Mouse (Mus musculus) layer of hippocampus, postnatal 36 days (tissue): ENCODE results near the gene Fkbp14. TPM values are rescaled to one million over a fixed set of nuclear protein-coding genes. Genes with fewer than 3 reads are reported as not detected.

ENCODE experiments used
- DNase-seq, 2 experiments: peaks; one replicate each; pipeline ENCODE4 v3.0.0; 2022
- total RNA-seq, 2 experiments: library from RNA; stranded (reverse); gene quantifications; 2 replicates each; pipeline ENCODE4 v1.2.3; 2021

Gene Fkbp14
- total RNA-seq, 2 experiments from 2014 or later, result 14.5 to 14.8 TPM

DNA sequence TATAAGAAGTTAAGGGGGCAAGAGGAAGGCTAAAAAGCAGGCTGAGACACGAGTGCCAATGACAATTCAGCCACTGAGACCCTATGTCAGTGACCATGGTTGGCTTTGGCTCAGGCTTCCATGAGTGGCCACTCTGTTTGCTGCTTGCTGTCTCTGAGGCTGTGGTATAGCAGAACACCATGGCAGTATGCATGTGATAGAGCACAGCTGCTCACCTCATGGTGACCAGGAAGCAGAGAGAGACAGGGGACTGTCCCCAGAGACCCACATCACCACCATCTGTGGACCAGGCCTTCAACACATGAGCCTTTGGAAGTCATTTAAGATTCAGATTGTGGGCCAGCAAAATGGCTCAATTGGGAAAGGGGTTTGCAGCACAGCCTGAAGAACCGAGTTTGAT is 53.5 kb downstream of the Fkbp14 start:
- DNase-seq, result no peak

DNA sequence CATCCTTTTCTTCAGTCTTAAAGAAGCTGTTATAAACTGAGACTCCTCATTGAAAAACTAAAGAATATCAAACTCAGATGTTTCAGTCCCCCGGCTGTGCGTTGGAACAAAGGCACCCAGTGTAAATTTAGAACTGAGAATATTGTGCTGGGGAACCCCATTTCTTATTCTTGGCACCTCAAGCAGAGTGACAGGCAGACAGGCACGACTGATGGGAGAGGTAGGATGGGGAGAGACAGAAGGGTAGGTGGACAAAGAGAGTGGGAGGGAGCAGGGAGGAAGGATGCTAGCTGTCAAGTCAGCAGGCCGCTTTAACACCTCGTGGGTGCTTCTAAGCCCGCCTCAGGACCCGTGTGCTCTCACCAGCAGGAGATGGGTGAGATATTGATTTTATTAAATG is 54.3 kb downstream of the Fkbp14 start:
- no peak for DNase-seq

GRCm38 (mm10) chr6:54540252-54540887 is 56.7 kb downstream of the Fkbp14 start:
- DNase-seq, result no peak

DNA sequence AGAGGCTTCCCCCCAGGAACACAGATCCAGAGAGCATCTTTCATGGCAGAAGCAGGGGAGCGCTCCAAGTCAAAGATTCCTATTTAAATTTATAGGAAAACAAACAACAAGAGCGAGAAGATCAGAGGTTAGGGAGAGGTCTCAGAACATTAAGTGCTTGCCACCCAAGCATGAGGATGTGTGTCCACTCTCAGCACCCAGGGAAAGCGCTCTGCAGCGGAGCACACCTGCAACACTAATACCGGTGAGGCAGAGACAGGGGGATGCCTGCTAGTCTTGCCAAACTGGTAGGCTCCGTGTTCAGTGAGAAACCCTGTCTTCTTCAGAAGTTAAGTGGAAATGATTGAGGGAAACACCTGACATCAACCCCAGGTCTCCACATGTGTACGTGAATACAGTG is 57.7 kb downstream of the Fkbp14 start:
- no peak for DNase-seq

- DNase-seq, result peak in 1 of 2 experiments; percentile 26
Measured at GRCm38 (mm10) chr6:54538773-54539173, 58.3 kb downstream of the Fkbp14 start.

DNA sequence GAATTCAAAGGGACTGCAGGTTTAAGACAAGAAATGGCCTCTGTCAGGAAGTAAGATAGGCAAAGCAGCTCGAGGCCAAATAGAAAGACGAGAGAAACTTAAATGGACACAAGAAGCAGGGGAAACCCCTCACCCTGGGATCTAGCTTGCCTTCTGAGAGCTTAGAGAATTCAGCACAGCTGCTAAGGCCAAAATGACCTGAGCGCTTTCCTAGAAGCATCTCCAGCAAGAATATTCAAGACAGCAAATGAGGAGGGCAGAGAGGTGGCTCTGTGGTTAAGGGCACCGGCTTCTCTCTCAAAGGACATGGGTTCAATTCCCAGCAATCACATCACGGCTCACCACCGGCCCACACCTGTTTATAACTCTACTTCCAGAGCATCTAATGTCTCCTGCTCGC is 60.1 kb downstream of the Fkbp14 start:
- no peak for DNase-seq

DNA sequence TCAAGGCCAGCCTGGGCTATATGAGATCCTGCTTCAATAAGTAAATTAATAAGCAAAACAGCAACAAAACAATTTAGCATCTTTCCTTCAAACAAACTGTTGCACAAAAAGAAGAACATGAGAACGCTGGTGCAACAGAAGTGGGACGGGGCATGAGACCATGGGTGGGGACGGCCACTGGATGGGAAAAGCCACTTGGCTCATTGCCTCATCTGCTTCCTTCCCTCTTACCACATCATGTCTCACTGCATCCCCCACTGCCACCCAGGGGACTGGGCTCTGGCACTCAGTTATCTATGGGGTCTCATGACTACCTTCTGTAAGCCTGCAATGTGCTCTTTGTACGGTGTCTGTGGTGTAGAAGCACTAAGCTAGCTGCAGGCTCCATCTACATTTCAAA is 61.6 kb downstream of the Fkbp14 start:
- DNase-seq, result no peak

- DNase-seq, result no peak
Measured at GRCm38 (mm10) chr6:54531048-54531481, 66.0 kb downstream of the Fkbp14 start.

GRCm38 (mm10) chr6:54530182-54530581 is 66.9 kb downstream of the Fkbp14 start:
- DNase-seq, result no peak

GRCm38 (mm10) chr6:54528666-54529065 is 68.4 kb downstream of the Fkbp14 start:
- DNase-seq, result no peak

Other genes starting within 250 kb of the Fkbp14 start
- 100 to 1,000 TPM; 339 to 403 TPM for gene Wipf3, start 167.7 kb downstream of the Fkbp14 start, total RNA-seq
- 10 to 100 TPM; 94.4 to 96.4 TPM for gene Scrn1, start 30.8 kb downstream of the Fkbp14 start, total RNA-seq
- gene Plekha8, start 2.2 kb downstream of the Fkbp14 start, total RNA-seq, result 10 to 100 TPM; 13.0 to 14.0 TPM
- 100 to 1,000 TPM; 144 to 156 TPM for gene Mturn, start 84.3 kb upstream of the Fkbp14 start, total RNA-seq
- 10 to 100 TPM; 23.0 to 23.6 TPM for gene Znrf2, start 219.6 kb upstream of the Fkbp14 start, total RNA-seq